Mouse (Mus musculus) neural tube, embryonic 15.5 days (tissue): ENCODE results near the gene Plekhb2. TPM values are rescaled to one million over a fixed set of nuclear protein-coding genes. Genes with fewer than 3 reads are reported as not detected.

Source experiments
- ATAC-seq: fragments of 200-750 bp; cut with Nextera tagmentation; 2 replicates; pipeline ENCODE4 v1.8.0; 2017; ENCODE audit warnings: mild to moderate bottlenecking, moderate TSS enrichment, moderate library complexity; ENCODE audit not compliant: low FRiP score
- H3K27ac ChIP-seq: fragments of 300-500 bp; sonication (generic); replicated peaks from 2 replicates; pipeline ENCODE4 v1.5.1; 2015; ENCODE audit warnings: mild to moderate bottlenecking, inconsistent platforms
- H3K27me3 ChIP-seq: fragments of 300-500 bp; sonication (generic); replicated peaks from 2 replicates; pipeline ENCODE4 v1.6.1; 2015; ENCODE audit warnings: inconsistent platforms
- H3K36me3 ChIP-seq: fragments of 300-500 bp; sonication (generic); 2 replicates; pipeline ENCODE4 v1.6.1; 2015; ENCODE audit warnings: inconsistent platforms
- H3K4me1 ChIP-seq: fragments of 300-500 bp; sonication (generic); 2 replicates; pipeline ENCODE4 v1.6.1; 2015; ENCODE audit warnings: inconsistent platforms
- H3K4me2 ChIP-seq: fragments of 300-500 bp; sonication (generic); 2 replicates; pipeline ENCODE4 v1.6.1; 2015; ENCODE audit warnings: inconsistent platforms, mild to moderate bottlenecking, moderate library complexity
- H3K4me3 ChIP-seq: fragments of 300-500 bp; sonication (generic); replicated peaks from 2 replicates; pipeline ENCODE4 v1.5.1; 2015; ENCODE audit warnings: mild to moderate bottlenecking, inconsistent platforms
- H3K9ac ChIP-seq: fragments of 300-500 bp; sonication (generic); replicated peaks from 2 replicates; pipeline ENCODE4 v1.6.1; 2015; ENCODE audit warnings: mild to moderate bottlenecking, inconsistent platforms
- H3K9me3 ChIP-seq: fragments of 300-500 bp; sonication (generic); replicated peaks from 2 replicates; pipeline ENCODE4 v1.6.1; 2016; ENCODE audit warnings: inconsistent platforms
- WGBS: fragments of 180-500 bp; shearing (Covaris S2); methylation state at CpG from one replicate; pipeline ENCODE4 v1.1.7; 2015; ENCODE audit warnings: mixed read lengths; 5-methylcytosine and 5-hydroxymethylcytosine counted together
- polyA plus RNA-seq: library from polyadenylated mRNA; unstranded; fragments of >200 nt; fragmentation: Nextera tagmentation; extraction: Ambion mirVana; gene quantifications from 2 replicates; pipeline ENCODE4 v1.2.1, GENCODE M21; 2015

Gene Plekhb2
- polyA plus RNA-seq, 1 experiment from 2014 or later, result 84.0 TPM

DNA sequence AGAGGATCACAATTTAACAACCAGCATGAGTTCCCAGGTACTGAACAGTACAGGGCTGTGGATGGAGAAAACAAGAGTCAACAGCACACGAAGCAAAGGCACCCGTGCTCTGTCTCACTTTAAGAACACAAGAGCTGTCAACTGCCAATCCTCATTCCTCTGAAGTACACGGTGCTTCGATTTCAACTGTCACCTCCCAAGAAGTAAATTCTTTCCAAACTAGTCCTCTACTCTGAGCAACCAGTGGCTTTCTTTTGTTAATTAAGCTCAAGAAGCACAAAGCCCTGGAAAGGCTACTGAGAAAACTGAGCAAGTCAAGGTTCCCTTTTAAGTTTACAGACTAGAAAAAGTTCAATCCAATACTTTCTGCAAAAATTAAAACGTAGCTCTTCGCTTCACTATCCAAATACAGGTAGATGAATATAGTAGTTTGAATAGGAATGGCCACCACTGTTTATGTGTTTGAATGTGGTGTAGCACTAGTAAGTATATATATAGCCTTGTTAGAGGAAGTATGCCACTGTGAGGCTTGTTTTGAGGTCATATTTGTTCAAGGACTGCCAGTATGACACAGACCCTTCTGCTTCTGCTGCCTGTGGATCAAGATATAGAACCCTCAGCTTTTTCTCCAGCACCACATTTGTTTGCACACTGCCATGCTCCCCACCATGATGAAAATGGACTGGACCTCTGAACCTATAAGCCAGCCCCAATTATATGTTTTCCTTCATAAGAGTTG is 11.7 kb upstream of the Plekhb2 start:
- no peak overlapping the region for H3K4me3 ChIP-seq
- 66% methylated on average over 6 of the region's 6 CpGs for WGBS

DNA sequence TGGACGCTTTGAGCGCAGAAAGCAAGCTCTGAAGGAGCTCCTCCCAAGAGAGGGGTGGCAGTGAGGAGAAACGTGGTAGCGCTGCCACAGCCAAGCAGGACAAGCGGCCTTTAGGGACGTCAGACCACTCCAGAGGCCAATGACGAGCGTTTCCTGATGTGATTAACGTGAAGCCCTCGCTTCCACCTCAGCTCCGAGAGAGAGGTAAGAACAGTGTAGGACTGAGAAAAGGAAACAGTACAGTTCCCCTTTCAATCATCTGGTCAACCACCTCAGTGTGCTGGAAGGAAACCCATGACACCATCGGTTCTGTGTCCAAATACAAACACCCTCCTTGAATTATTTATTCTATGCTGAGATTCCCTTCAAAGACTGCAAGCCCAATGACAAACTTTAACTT is 10.5 kb upstream of the Plekhb2 start:
- WGBS, result 63% methylated on average over 12 of the region's 12 CpGs
- Histone ChIP-seq H3K27ac (no peak overlapping the region), H3K4me2 (peak overlapping the region; percentile 11; the same call in 1 of the 2 replicates), H3K9ac (no peak overlapping the region), H3K4me1 (peaks cover 61% of the 10 kb centered on the region), H3K9me3 (no peaks in the 10 kb centered on the region), H3K27me3 (no peaks in the 10 kb centered on the region), H3K36me3 (peaks cover 18% of the 10 kb centered on the region), H3K4me3 (no peak overlapping the region)
- ATAC-seq, result no peak

More for the DNA sequence above, 11.7 kb upstream of the Plekhb2 start:
- no peak for ATAC-seq
- Histone ChIP-seq H3K27ac (no peak overlapping the region), H3K4me2 (no peak overlapping the region), H3K4me1 (peaks cover 60% of the 10 kb centered on the region), H3K9me3 (no peaks in the 10 kb centered on the region), H3K36me3 (peaks cover 19% of the 10 kb centered on the region), H3K27me3 (no peaks in the 10 kb centered on the region), H3K9ac (no peak overlapping the region)

DNA sequence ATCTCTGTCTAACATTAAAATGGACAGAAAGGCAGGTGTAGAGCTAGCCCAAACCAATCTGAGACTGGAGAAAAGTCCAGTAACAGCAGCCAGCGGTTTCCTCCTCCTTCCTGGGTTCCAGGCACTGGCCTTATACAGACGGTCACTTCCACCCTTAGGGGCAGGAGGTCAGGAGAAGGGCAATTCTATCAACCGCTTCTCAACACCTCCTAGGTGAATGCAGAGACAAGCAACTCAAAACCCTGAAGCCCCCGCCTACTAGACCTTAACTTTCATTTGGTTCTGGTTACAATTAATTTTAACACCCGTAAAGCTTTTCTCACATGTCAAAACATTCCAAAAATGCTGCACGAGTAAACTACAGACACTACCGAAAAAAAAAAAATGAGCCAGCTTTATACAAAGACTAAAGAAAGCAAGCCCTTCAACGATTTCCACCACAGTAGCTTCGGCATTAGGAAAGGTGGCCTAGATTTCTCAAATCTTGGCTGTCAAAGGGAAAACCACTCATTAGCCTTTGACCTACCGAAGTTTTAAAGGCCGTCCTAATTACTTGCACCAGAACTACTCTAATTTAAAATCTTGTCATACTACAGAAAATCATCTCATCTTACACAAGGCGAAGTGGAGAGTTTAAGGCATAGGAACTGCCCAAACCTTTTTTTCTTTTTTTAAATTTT is 7.9 kb upstream of the Plekhb2 start:
- H3K9me3 ChIP-seq, result no peaks in the 10 kb centered on the region
- H3K27me3 ChIP-seq, result no peaks in the 10 kb centered on the region
- peak overlapping the region; percentile 74 for H3K9ac ChIP-seq
- no peaks in the 10 kb centered on the region for H3K36me3 ChIP-seq
- peak overlapping the region; percentile 98 for H3K27ac ChIP-seq
- WGBS, result 2% methylated on average over 12 of the region's 12 CpGs
- ATAC-seq, result no peak
- peaks cover 46% of the 10 kb centered on the region for H3K4me1 ChIP-seq
- H3K4me2 ChIP-seq, result peak overlapping the region; percentile 87
- peak overlapping the region; percentile 79 for H3K4me3 ChIP-seq

DNA sequence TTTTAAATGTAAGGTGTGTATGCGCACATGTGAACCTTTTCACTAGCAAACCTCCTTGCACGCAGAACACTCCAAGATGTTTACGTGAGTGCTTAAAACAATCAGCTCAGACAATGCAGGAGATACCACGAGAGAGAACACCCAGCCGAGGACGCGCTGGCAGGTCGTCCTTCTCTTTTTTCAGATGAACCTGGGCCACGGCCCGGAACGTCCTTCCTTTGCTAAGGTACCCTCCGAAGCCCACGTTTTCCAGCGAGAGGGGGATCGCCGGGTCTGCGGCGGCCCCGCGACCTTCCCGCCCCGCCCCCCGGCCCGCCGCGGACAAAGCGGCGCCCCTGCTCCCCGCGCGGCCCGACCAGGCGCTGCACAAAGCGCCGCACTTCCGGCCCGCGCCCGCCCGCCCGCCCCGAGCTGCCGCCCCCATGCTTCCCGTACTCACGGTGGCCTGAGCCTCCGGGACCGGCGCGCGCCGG is 7.4 kb upstream of the Plekhb2 start:
- peak overlapping the region; percentile 74 for H3K9ac ChIP-seq
- peak; percentile 86 for ATAC-seq
- under 1% methylated on average over 33 of the region's 51 CpGs for WGBS
- no peaks in the 10 kb centered on the region for H3K27me3 ChIP-seq
- H3K4me3 ChIP-seq, result peak overlapping the region; percentile 79
- H3K27ac ChIP-seq, result peak overlapping the region; percentile 98
- no peaks in the 10 kb centered on the region for H3K9me3 ChIP-seq
- no peaks in the 10 kb centered on the region for H3K36me3 ChIP-seq
- H3K4me1 ChIP-seq, result peaks cover 41% of the 10 kb centered on the region
- peak overlapping the region; percentile 87 for H3K4me2 ChIP-seq

DNA sequence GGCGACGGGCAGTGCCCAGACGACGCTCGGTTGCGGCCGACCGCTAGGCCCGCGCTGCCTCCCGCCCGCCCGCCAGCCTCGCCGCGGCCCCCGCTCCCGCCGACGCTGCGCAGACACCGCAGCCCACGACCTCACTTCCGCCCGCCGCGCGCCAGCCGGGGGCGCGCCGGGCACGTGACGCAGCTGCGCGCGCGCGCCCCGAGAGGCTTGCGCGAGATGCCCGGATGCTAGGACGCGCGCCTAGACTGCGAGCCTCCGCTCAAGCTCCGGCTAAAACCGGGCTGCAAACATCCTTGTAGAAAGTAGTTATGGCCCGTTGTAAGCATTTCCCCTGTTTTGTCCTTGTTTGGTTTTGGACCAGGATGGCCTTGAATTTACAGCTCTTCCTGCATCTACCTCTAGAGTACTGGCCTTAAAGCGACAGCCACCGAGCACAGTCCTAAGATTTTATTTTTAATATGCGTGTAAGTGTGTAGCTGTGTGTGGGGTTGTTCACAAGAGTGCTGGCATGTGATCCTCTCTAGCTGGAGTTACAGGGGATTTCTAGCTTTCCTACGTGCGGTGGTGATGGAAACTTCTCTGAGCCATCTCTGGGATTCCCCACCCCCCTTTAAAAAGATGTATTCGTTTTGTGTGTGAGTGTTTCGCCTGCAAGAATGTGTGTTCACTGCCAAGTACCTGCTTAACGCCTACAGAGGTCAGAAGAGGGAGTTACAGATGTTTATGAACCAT is 6.7 kb upstream of the Plekhb2 start, which contains the start of gene Fam168b:
Gene Fam168b (minus strand): TSS at position 179 of the 732 bp plus-strand sequence.
- Histone ChIP-seq H3K27me3 (no peaks in the 10 kb centered on the region), H3K36me3 (no peaks in the 10 kb centered on the region), H3K9ac (peak within 1 kb of the TSS; percentile 74), H3K4me3 (peak within 1 kb of the TSS; percentile 79), H3K27ac (peak within 1 kb of the TSS; percentile 98), H3K4me1 (peaks cover 36% of the 10 kb centered on the region), H3K4me2 (peak within 1 kb of the TSS; percentile 87), H3K9me3 (no peaks in the 10 kb centered on the region)
- under 1% methylated on average over 53 of the region's 59 CpGs for WGBS
- ATAC-seq, result peak; percentile 92

DNA sequence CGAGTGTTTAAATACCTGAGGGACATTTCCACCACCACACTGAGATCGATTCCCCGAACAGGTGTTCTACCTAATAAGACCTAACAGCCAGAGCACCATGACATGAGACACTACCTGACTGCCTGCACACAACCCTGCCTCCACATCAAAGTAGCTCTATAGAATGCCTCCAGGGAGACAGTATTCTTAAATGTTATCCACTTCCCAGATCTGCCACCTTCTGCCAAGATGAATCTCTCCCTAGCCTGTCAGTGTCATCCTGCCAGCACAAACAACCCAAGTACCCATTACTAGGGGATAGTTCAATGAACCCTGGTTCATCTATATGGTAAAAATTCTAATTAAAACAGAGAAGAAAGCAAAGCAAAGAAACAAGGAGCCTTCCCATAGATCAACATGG is 2.7 kb upstream of the Plekhb2 start:
- Histone ChIP-seq H3K36me3 (no peaks in the 10 kb centered on the region), H3K9me3 (no peaks in the 10 kb centered on the region), H3K4me3 (no peak overlapping the region), H3K4me2 (no peak overlapping the region), H3K27ac (no peak overlapping the region), H3K4me1 (peaks cover 30% of the 10 kb centered on the region), H3K9ac (no peak overlapping the region), H3K27me3 (no peaks in the 10 kb centered on the region)
- WGBS, result 91% methylated on average over 3 of the region's 3 CpGs
- no peak for ATAC-seq

DNA sequence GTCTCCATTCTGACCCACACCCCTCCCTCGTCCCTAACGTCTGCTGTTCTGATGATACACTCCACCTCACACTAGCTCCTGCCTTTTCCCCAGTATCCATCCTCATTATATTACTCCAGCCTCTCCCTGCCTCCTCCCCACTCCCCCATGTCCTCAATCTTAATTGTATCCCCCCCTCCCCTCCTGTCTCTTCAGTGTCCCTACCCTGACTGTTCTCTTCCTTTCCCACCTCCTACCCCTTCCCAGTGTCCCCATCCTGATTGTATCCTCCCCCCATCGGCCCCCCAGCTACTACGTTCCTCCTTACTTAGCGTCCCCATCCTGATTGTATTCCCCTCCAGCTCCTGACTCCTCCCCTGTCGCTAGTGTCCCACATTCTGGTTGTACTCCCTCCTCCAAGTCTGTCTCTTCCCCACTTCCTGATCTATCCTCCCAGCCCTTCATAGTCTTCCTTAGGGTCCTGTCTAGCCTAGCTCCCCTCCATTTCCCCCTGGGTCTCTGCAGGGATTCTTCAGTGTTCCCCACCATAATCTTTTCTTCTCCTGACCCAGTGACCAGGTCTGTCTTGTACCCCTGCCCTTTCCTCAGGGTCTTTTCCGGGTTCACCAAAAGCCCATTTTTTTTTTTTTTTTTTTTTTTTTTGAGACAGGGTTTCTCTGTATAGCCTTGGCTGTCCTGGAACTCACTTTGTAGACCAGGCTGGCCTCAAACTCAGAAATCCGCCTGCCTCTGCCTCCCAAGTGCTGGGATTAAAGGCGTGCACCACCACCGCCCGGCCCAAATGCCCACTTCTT is 764 bp downstream of the Plekhb2 start:
- Histone ChIP-seq H3K27me3 (no peaks in the 10 kb centered on the region), H3K9ac (peak overlapping the region; percentile 91), H3K9me3 (no peaks in the 10 kb centered on the region), H3K36me3 (no peaks in the 10 kb centered on the region), H3K4me3 (peak overlapping the region; percentile 86), H3K27ac (peak overlapping the region; percentile 83), H3K4me2 (peak overlapping the region; percentile 68), H3K4me1 (peaks cover 36% of the 10 kb centered on the region)
- ATAC-seq, result peak; percentile 80
- WGBS, result 44% methylated on average over 11 of the region's 11 CpGs

DNA sequence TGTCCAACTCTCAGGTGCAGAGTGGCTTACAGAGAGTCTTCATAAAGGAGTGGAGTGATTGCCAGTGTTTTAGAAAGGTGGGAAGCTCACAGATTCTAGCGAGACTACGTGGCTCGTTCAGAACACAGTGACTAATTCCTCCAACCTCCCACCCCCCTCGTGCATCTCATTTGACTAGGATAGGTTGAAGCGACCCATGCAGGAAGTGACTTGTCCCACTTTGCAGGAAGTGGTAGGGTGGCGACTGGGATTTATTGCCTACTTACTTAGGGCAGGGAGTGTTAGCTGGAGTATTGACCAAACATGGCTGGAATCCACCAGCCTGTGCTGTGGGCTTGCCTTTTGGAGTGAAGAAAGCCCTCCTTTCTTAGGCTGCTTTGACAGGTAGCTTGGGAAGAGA is 1.8 kb downstream of the Plekhb2 start:
- Histone ChIP-seq H3K4me2 (peak overlapping the region; percentile 68), H3K27me3 (no peaks in the 10 kb centered on the region), H3K4me3 (peak overlapping the region; percentile 86), H3K36me3 (no peaks in the 10 kb centered on the region), H3K27ac (no peak overlapping the region; the same call in 1 of the 2 replicates), H3K9me3 (no peaks in the 10 kb centered on the region), H3K4me1 (peaks cover 36% of the 10 kb centered on the region), H3K9ac (0 out of 2 replicates have a peak overlapping the region, but pooled peaks have one; percentile 26)
- 49% methylated on average over 6 of the region's 6 CpGs for WGBS
- ATAC-seq, result no peak

DNA sequence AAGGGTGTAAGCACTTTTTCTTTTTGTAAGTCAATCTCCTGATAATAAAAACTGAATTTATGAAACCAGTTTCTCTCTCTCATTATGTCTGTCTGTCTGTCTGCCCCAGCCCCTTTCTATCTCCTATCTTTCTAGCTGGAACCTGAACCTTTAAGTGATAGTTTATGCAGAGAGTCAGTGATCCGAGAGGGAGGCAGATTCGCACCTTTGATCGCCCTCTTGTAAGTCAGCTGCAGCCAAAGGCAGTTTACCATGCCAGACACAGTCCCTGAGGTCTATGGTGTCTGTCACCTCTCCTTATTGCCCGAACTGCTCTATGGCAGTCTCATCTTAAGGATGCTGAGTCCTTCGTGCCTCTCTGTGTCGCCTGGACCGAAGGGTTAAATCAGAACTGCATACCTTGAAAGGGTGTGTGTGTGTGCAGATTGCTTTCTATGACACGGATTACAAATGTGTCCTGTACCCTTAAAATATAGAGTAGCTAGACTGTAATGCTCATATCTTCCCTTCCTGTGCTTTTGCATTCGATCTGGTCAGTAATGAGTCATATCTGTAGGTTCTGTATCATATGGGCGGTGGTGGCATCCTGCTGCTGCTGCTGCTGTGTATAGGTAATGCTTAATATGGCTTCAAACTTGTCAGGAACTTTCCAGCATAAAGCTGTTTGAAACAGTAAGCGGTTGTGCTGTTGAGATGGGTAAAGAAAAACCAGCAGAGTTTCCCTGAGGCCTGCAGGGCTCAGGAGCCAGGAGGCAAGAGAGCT is 2.5 kb downstream of the Plekhb2 start:
- no peaks in the 10 kb centered on the region for H3K27me3 ChIP-seq
- H3K36me3 ChIP-seq, result no peaks in the 10 kb centered on the region
- H3K4me3 ChIP-seq, result 0 out of 2 replicates have a peak overlapping the region, but pooled peaks have one; percentile 86
- WGBS, result 84% methylated on average over 11 of the region's 11 CpGs
- H3K4me2 ChIP-seq, result peak overlapping the region; percentile 68
- ATAC-seq, result no peak
- H3K27ac ChIP-seq, result peak overlapping the region; percentile 14
- H3K9ac ChIP-seq, result no peak overlapping the region
- peaks cover 36% of the 10 kb centered on the region for H3K4me1 ChIP-seq
- H3K9me3 ChIP-seq, result no peaks in the 10 kb centered on the region

DNA sequence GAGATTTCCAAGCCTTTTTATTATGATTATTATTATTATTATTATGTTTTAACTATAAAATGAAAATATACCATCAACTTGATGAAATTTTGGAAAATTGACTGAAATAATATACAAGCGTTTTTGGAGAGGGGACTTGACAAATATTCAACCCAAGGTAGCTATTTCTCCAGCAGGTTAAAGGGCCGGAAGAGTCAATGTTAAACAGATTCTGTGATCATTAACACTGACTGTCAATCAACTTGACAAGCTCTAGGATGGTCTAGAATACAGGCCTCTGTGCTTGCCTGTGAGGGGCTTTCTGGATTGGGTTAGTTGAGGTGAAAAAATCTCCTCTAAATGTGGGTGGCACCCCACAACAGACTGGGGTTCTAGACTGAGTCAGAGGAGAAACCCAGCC is 4.0 kb downstream of the Plekhb2 start:
- H3K27ac ChIP-seq, result no peak overlapping the region
- no peak overlapping the region for H3K9ac ChIP-seq
- H3K4me2 ChIP-seq, result no peak overlapping the region
- H3K27me3 ChIP-seq, result no peaks in the 10 kb centered on the region
- peaks cover 36% of the 10 kb centered on the region for H3K4me1 ChIP-seq
- H3K36me3 ChIP-seq, result no peaks in the 10 kb centered on the region
- 96% methylated on average over 2 of the region's 2 CpGs for WGBS
- H3K9me3 ChIP-seq, result no peaks in the 10 kb centered on the region
- no peak for ATAC-seq
- no peak overlapping the region for H3K4me3 ChIP-seq
